Mouse (Mus musculus) CH12.LX (cell line): ENCODE data around the gene Gm13276. TPM values are rescaled to one million over a fixed set of nuclear protein-coding genes. Genes with fewer than 3 reads are reported as not detected.
"Not testable (repeated sequence)": the region's sequence is repeated elsewhere in the genome, so short reads cannot be mapped to it uniquely, and the experiment has no call there.

Source experiments
- DNase-seq: peaks from one replicate; pipeline ENCODE4 v3.0.0-alpha.2; 2013; ENCODE audit errors: extremely low read depth
- H3K27ac ChIP-seq: 2 replicates; pipeline ENCODE4 v1.5.1; 2012; ENCODE audit warnings: low read depth, mild to moderate bottlenecking, control low read depth, moderate library complexity; ENCODE audit not compliant: insufficient read depth
- H3K27me3 ChIP-seq: replicated peaks from 2 replicates; pipeline ENCODE3; 2012; ENCODE audit warnings: inconsistent platforms
- H3K36me3 ChIP-seq, 2 experiments: replicated peaks in 1 of 2; 2 replicates each; pipeline versions ENCODE3 to v1.6.1; 2012; ENCODE audit warnings: inconsistent platforms in 1 of 2, low read length in 1 of 2, mild to moderate bottlenecking in 1 of 2, mixed read lengths in 1 of 2, moderate library complexity in 1 of 2; ENCODE audit not compliant: control insufficient read depth in 1 of 2, insufficient read depth in 1 of 2
- H3K4me1 ChIP-seq, 2 experiments: 2 replicates each; pipeline ENCODE4 v1.6.1; 2012; ENCODE audit warnings: inconsistent platforms in 1 of 2, moderate library complexity in 1 of 2; ENCODE audit not compliant: insufficient read depth in 2 of 2, control insufficient read depth in 1 of 2
- H3K4me2 ChIP-seq: 2 replicates; pipeline ENCODE4 v1.6.1; 2012; ENCODE audit warnings: low read depth, mild to moderate bottlenecking, control low read depth; ENCODE audit not compliant: poor library complexity, insufficient read depth, severe bottlenecking
- H3K4me3 ChIP-seq, 3 experiments: fragments of 150-350 bp in 1 of 3; sonication (generic) in 1 of 3; replicated peaks in 1 of 3; 2 replicates each; pipeline versions ENCODE3 to v1.5.1; 2011 to 2012; ENCODE audit warnings: low read depth in 2 of 3, low read length in 2 of 3, mild to moderate bottlenecking in 2 of 3, moderate library complexity in 2 of 3, control low read depth in 1 of 3, improper control_type of control experiment in 1 of 3, inconsistent platforms in 1 of 3, mixed read lengths in 1 of 3; ENCODE audit not compliant: poor library complexity in 1 of 3
- H3K79me2 ChIP-seq: replicated peaks from 2 replicates; pipeline ENCODE4 v1.6.1; 2012; ENCODE audit warnings: mild to moderate bottlenecking, moderate library complexity; ENCODE audit not compliant: control insufficient read depth, poor library complexity, insufficient read depth, severe bottlenecking; ENCODE audit errors: extremely low read depth
- H3K9ac ChIP-seq: 2 replicates; pipeline ENCODE4 v1.6.1; 2012; ENCODE audit warnings: low read depth, mild to moderate bottlenecking, control low read depth, moderate library complexity; ENCODE audit not compliant: insufficient read depth
- H3K9me3 ChIP-seq: replicated peaks from 2 replicates; pipeline ENCODE3; 2012; ENCODE audit warnings: low read length, inconsistent platforms, mixed read lengths
- CHD2 ChIP-seq: IDR thresholded peaks from 2 replicates; pipeline ENCODE4 v1.6.1; 2011; ENCODE audit warnings: low read length, improper control_type of control experiment
- CTCF ChIP-seq, 2 experiments: IDR thresholded peaks in 1 of 2; conservative IDR thresholded peaks in 1 of 2; 2 replicates each; pipeline ENCODE4 v1.5.1; 2011 to 2012; ENCODE audit warnings: low read depth in 2 of 2, low read length in 2 of 2, improper control_type of control experiment in 1 of 2, inconsistent platforms in 1 of 2, mild to moderate bottlenecking in 1 of 2, moderate library complexity in 1 of 2
- GABPA ChIP-seq: IDR thresholded peaks from 2 replicates; pipeline ENCODE4 v1.6.1; 2012; ENCODE audit warnings: low read depth, low read length, improper control_type of control experiment, inconsistent platforms; ENCODE audit not compliant: insufficient replicate concordance
- KAT2A ChIP-seq: IDR thresholded peaks from 2 replicates; pipeline ENCODE4 v1.6.1; 2012; ENCODE audit warnings: low read length, improper control_type of control experiment, inconsistent platforms; ENCODE audit not compliant: insufficient replicate concordance
- MAX ChIP-seq: IDR thresholded peaks from 2 replicates; pipeline ENCODE4 v1.6.1; 2011; ENCODE audit warnings: low read length, improper control_type of control experiment
- MAZ ChIP-seq: IDR thresholded peaks from 2 replicates; pipeline ENCODE4 v1.6.1; 2012; ENCODE audit warnings: low read depth, mild to moderate bottlenecking, inconsistent platforms, low read length, improper control_type of control experiment, moderate library complexity
- MEF2A ChIP-seq: IDR thresholded peaks from 2 replicates; pipeline ENCODE4 v1.6.1; 2014; ENCODE audit warnings: low read depth, mild to moderate bottlenecking, inconsistent platforms, low read length, improper control_type of control experiment, borderline replicate concordance
- MXI1 ChIP-seq: IDR thresholded peaks from 2 replicates; pipeline ENCODE4 v1.6.1; 2011; ENCODE audit warnings: mild to moderate bottlenecking, low read depth, low read length, improper control_type of control experiment
- NRF1 ChIP-seq: IDR thresholded peaks from 2 replicates; pipeline ENCODE4 v1.6.1; 2014; ENCODE audit warnings: low read depth, mild to moderate bottlenecking, inconsistent platforms, low read length, improper control_type of control experiment, moderate library complexity
- PAX5 ChIP-seq: IDR thresholded peaks from 2 replicates; pipeline ENCODE4 v1.6.1; 2012; ENCODE audit warnings: low read length, inconsistent platforms, mixed read lengths
- POLR2A ChIP-seq: IDR thresholded peaks from 2 replicates; pipeline ENCODE4 v1.6.1; 2011; ENCODE audit warnings: low read depth, mild to moderate bottlenecking, improper control_type of control experiment, low read length
- POLR2AphosphoS2 ChIP-seq: IDR thresholded peaks from 2 replicates; pipeline ENCODE4 v1.6.1; 2011; ENCODE audit warnings: low read depth, low read length, improper control_type of control experiment
- RAD21 ChIP-seq: IDR thresholded peaks from 2 replicates; pipeline ENCODE4 v1.6.1; 2011; ENCODE audit warnings: low read depth, mild to moderate bottlenecking, low read length, improper control_type of control experiment, moderate library complexity
- RCOR1 ChIP-seq: conservative IDR thresholded peaks from 2 replicates; pipeline ENCODE4 v1.6.1; 2012; ENCODE audit warnings: low read depth, mild to moderate bottlenecking, inconsistent platforms, low read length, improper control_type of control experiment
- SIN3A ChIP-seq: IDR thresholded peaks from 2 replicates; pipeline ENCODE4 v1.6.1; 2012; ENCODE audit warnings: low read length, improper control_type of control experiment, inconsistent platforms
- SMC3 ChIP-seq: IDR thresholded peaks from 2 replicates; pipeline ENCODE4 v1.6.1; 2011; ENCODE audit warnings: low read depth, low read length, improper control_type of control experiment
- TBP ChIP-seq: conservative IDR thresholded peaks from 2 replicates; pipeline ENCODE4 v1.6.1; 2011; ENCODE audit warnings: low read depth, low read length, improper control_type of control experiment
- ZKSCAN1 ChIP-seq: IDR thresholded peaks from 2 replicates; pipeline ENCODE4 v1.6.1; 2012; ENCODE audit warnings: low read depth, inconsistent platforms, low read length, improper control_type of control experiment, borderline replicate concordance
- dilution Hi-C: fragments of 300-500 bp; cut with MboI; formaldehyde crosslinking; loops from 2 replicates; pipeline ENCODE4 v1.14.3; 2020; ENCODE audit warnings: low sequenced_read_pairs; ENCODE audit not compliant: extremely low pct_unique_long_range_greater_than_20kb, extremely low pct_ligation_motif_present
- in situ Hi-C: fragments of 300-500 bp; cut with MboI; formaldehyde crosslinking; loops from 3 replicates; pipeline ENCODE4 v1.14.3; 2019; ENCODE audit warnings: low sequenced_read_pairs, low pct_ligation_motif_present, low pct_unique_long_range_greater_than_20kb, mixed read lengths
- polyA plus RNA-seq: library from polyadenylated mRNA; unstranded; fragments of >175 nt; gene quantifications from 2 replicates; pipeline ENCODE4 v1.2.1, GENCODE M21; 2012; ENCODE audit warnings: low read depth; ENCODE audit not compliant: insufficient read length
- total RNA-seq, 2 experiments: library from RNA; depleted of rRNA; stranded (reverse); fragments of 300-350 nt in 1 of 2; fragments of >200 nt in 1 of 2; gene quantifications; 2 replicates each; pipeline ENCODE4 v1.2.3; 2012 to 2014

Gene Gm13276
- not detected in 2 replicates for total RNA-seq (2012; rRNA removed)
- total RNA-seq (2014; rRNA removed) = not detected in 2 replicates
- not detected in 2 replicates for polyA plus RNA-seq

- H3K27me3 ChIP-seq, H3K27ac ChIP-seq, H3K79me2 ChIP-seq, in situ Hi-C loops, H3K4me3 ChIP-seq, H3K36me3 ChIP-seq, dilution Hi-C loops, H3K9me3 ChIP-seq, DNase-seq, H3K9ac ChIP-seq, H3K4me1 ChIP-seq, H3K4me2 ChIP-seq: not testable (repeated sequence)
Observed at GRCm38 (mm10) chr4:88785409-88785808, at the start of gene Gm13276. Gene Gm13276 (plus strand): TSS chr4:88785709.

DNA sequence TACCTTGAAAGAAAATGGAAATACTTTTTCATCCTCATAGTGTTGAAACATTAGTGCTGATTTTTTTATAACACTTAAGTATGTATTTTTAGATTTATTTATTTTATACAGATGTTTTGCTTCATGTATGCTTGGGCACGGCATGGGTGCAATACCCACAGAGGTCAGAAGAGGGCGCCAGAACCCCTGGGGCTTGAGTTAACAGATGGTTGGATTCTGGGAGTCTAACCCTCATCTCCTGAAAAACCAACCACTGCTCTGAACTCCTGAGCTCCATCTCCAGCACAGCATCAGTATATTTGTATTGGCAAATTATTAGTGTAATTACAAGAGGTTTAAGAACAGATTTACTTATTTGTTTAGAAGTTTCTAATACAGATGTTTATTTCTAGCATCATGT, 47.0 kb upstream of the Gm13276 start:
- H3K4me3 ChIP-seq = no peak overlapping the region
- H3K9me3 ChIP-seq = no peaks in the 10 kb centered on the region
- no peaks in the 10 kb centered on the region for H3K79me2 ChIP-seq
- H3K4me1 ChIP-seq = peaks cover 5 to 7% of the 10 kb centered on the region in 2 experiments
- no peak overlapping the region for H3K9ac ChIP-seq
- in situ Hi-C loops = loop anchor here (5.0 kb wide), 1 partner anchor 36 kb away; no protein-coding TSS in a partner anchor
- H3K27ac ChIP-seq = no peak overlapping the region
- dilution Hi-C loops = no loop called here
- no peak overlapping the region for H3K4me2 ChIP-seq
- H3K36me3 ChIP-seq = no peaks in the 10 kb centered on the region
- peak; percentile 62 for DNase-seq
- no peak for TF ChIP-seq POLR2AphosphoS2
- no peak for TF ChIP-seq NRF1
- TF ChIP-seq MAX = no peak
- TF ChIP-seq RCOR1 = no peak
- TF ChIP-seq ZKSCAN1 = no peak
- no peak for TF ChIP-seq MAZ
- TF ChIP-seq SMC3 = peak; percentile 79
- TF ChIP-seq KAT2A = no peak
- no peak for TF ChIP-seq MXI1
- TF ChIP-seq SIN3A = no peak
- peak; percentile 79 for TF ChIP-seq RAD21
- TF ChIP-seq TBP = no peak
- no peak for TF ChIP-seq GABPA
- TF ChIP-seq POLR2A = no peak
- peak; percentile 91 to 96 for TF ChIP-seq CTCF (conservative IDR thresholded peaks at IDR 0.05 in 1 of 2, IDR thresholded peaks at IDR 0.05 in 1 of 2; ENCODE audit: low read depth in 2 of 2, low read length in 2 of 2)
- no peak for TF ChIP-seq MEF2A
- no peak for TF ChIP-seq PAX5
- TF ChIP-seq CHD2 = no peak
- peaks cover 59% of the 10 kb centered on the region for H3K27me3 ChIP-seq
